Mouse (Mus musculus): Measurements from ENCODE around the gene Clvs2. TPM values are rescaled to one million over a fixed set of nuclear protein-coding genes. Genes with fewer than 3 reads are reported as not detected.

The Clvs2 gene
- total and polyA plus RNA-seq, 2 experiments from 2014 or later, result 16.6 to 27.3 TPM

GRCm38 (mm10) chr10:33592732-33593131, 31.8 kb downstream of the Clvs2 start:
- no peaks in the 10 kb centered on the region for H3K27me3 ChIP-seq (ENCODE audit: insufficient read depth, low read length)
- no peak for ATAC-seq (ENCODE audit: low FRiP score)
- H3K9me3 ChIP-seq (ENCODE audit: low read length), result no peaks in the 10 kb centered on the region
- WGBS, result 95% methylated on average over 16 of the region's 16 CpGs
- H3K4me3 ChIP-seq (ENCODE audit: low read depth, low read length), result no peak overlapping the region
- TF ChIP-seq CTCF (IDR thresholded peaks at IDR 0.05), result no peak
- no peaks in the 10 kb centered on the region for H3K36me3 ChIP-seq (ENCODE audit: insufficient read depth, low read length)
- DNase-seq (ENCODE audit: low spot score), result no peak
- H3K27ac ChIP-seq (ENCODE audit: low read depth, low read length), result no peak overlapping the region
- H3K4me2 ChIP-seq (ENCODE audit: low read depth, low read length, poor library complexity, severe bottlenecking), result no peak overlapping the region
- no peak overlapping the region for H3K9ac ChIP-seq (replicated peaks; ENCODE audit: low read length, poor library complexity, severe bottlenecking)
- no peaks in the 10 kb centered on the region for H3K4me1 ChIP-seq (ENCODE audit: insufficient read depth, low read length)

- H3K4me2 ChIP-seq (ENCODE audit: low read depth, low read length, poor library complexity, severe bottlenecking), result no peak overlapping the region
- DNase-seq (ENCODE audit: low spot score) (no peak), ATAC-seq (ENCODE audit: low FRiP score) (no peak)
- no peaks in the 10 kb centered on the region for H3K36me3 ChIP-seq (ENCODE audit: insufficient read depth, low read length)
- H3K4me1 ChIP-seq (ENCODE audit: insufficient read depth, low read length), result no peaks in the 10 kb centered on the region
- WGBS, result 66% methylated on average over 2 of the region's 2 CpGs
- no peaks in the 10 kb centered on the region for H3K27me3 ChIP-seq (ENCODE audit: insufficient read depth, low read length)
- no peak overlapping the region for H3K9ac ChIP-seq (replicated peaks; ENCODE audit: low read length, poor library complexity, severe bottlenecking)
- H3K27ac ChIP-seq (ENCODE audit: low read depth, low read length), result no peak overlapping the region
- no peak for TF ChIP-seq CTCF (IDR thresholded peaks at IDR 0.05)
- no peak overlapping the region for H3K4me3 ChIP-seq (ENCODE audit: low read depth, low read length)
- no peaks in the 10 kb centered on the region for H3K9me3 ChIP-seq (ENCODE audit: low read length)
These were observed 35.8 kb downstream of the Clvs2 start for GRCm38 (mm10) chr10:33588800-33589199.

- no peak for TF ChIP-seq CTCF (IDR thresholded peaks at IDR 0.05)
- Histone ChIP-seq H3K36me3 (ENCODE audit: insufficient read depth, low read length) (no peaks in the 10 kb centered on the region), H3K9ac (replicated peaks; ENCODE audit: low read length, poor library complexity, severe bottlenecking) (no peak overlapping the region), H3K9me3 (ENCODE audit: low read length) (no peaks in the 10 kb centered on the region), H3K4me3 (ENCODE audit: low read depth, low read length) (no peak overlapping the region), H3K27ac (ENCODE audit: low read depth, low read length) (no peak overlapping the region), H3K27me3 (ENCODE audit: insufficient read depth, low read length) (no peaks in the 10 kb centered on the region), H3K4me2 (ENCODE audit: low read depth, low read length, poor library complexity, severe bottlenecking) (no peak overlapping the region), H3K4me1 (ENCODE audit: insufficient read depth, low read length) (no peaks in the 10 kb centered on the region)
- DNase-seq (ENCODE audit: low spot score), result no peak
- ATAC-seq (ENCODE audit: low FRiP score), result no peak
- WGBS, result 79% methylated on average over 2 of the region's 2 CpGs
These were observed 37.5 kb downstream of the Clvs2 start for GRCm38 (mm10) chr10:33587118-33587517.

GRCm38 (mm10) chr10:33558081-33558480, 66.5 kb downstream of the Clvs2 start:
- 71% methylated on average over 3 of the region's 3 CpGs for WGBS
- DNase-seq (ENCODE audit: low spot score) (peak; percentile 9), ATAC-seq (ENCODE audit: low FRiP score) (no peak)
- Histone ChIP-seq H3K9ac (replicated peaks; ENCODE audit: low read length, poor library complexity, severe bottlenecking) (no peak overlapping the region), H3K4me2 (ENCODE audit: low read depth, low read length, poor library complexity, severe bottlenecking) (no peak overlapping the region), H3K9me3 (ENCODE audit: low read length) (no peaks in the 10 kb centered on the region), H3K4me1 (ENCODE audit: insufficient read depth, low read length) (no peaks in the 10 kb centered on the region), H3K27ac (ENCODE audit: low read depth, low read length) (no peak overlapping the region), H3K36me3 (ENCODE audit: insufficient read depth, low read length) (no peaks in the 10 kb centered on the region), H3K4me3 (ENCODE audit: low read depth, low read length) (no peak overlapping the region), H3K27me3 (ENCODE audit: insufficient read depth, low read length) (no peaks in the 10 kb centered on the region)
- TF ChIP-seq CTCF (IDR thresholded peaks at IDR 0.05), result no peak

GRCm38 (mm10) chr10:33540331-33540730, 84.2 kb downstream of the Clvs2 start:
- Histone ChIP-seq H3K9ac (replicated peaks; ENCODE audit: low read length, poor library complexity, severe bottlenecking) (no peak overlapping the region), H3K9me3 (ENCODE audit: low read length) (no peaks in the 10 kb centered on the region), H3K4me1 (ENCODE audit: insufficient read depth, low read length) (no peaks in the 10 kb centered on the region), H3K27ac (ENCODE audit: low read depth, low read length) (no peak overlapping the region), H3K4me3 (ENCODE audit: low read depth, low read length) (no peak overlapping the region), H3K4me2 (ENCODE audit: low read depth, low read length, poor library complexity, severe bottlenecking) (no peak overlapping the region), H3K36me3 (ENCODE audit: insufficient read depth, low read length) (no peaks in the 10 kb centered on the region), H3K27me3 (ENCODE audit: insufficient read depth, low read length) (no peaks in the 10 kb centered on the region)
- no peak for TF ChIP-seq CTCF (IDR thresholded peaks at IDR 0.05)
- WGBS, result 83% methylated on average over 4 of the region's 4 CpGs
- DNase-seq (ENCODE audit: low spot score) (no peak), ATAC-seq (ENCODE audit: low FRiP score) (no peak)

Other genes starting within 250 kb of the Clvs2 start
- not detected in 2 replicates for gene Sult3a2, start 161.9 kb upstream of the Clvs2 start, total RNA-seq (2014; rRNA removed)
- gene Sult3a2, start 161.9 kb upstream of the Clvs2 start, polyA plus RNA-seq (2015; fragmentation: Nextera tagmentation; extraction: Ambion mirVana), result not detected in 2 replicates
- gene Sult3a1, start 233.0 kb upstream of the Clvs2 start, total RNA-seq (2014; rRNA removed), result not detected in 2 replicates
- gene Sult3a1, start 233.0 kb upstream of the Clvs2 start, polyA plus RNA-seq (2015; fragmentation: Nextera tagmentation; extraction: Ambion mirVana), result not detected in 2 replicates